Mouse (Mus musculus): ENCODE results near the gene Gm20481. TPM values are rescaled to one million over a fixed set of nuclear protein-coding genes. Genes with fewer than 3 reads are reported as not detected.
"Not testable (repeated sequence)": the region's sequence is repeated elsewhere in the genome, so short reads cannot be mapped to it uniquely, and the experiment has no call there.

Gene Gm20481
- polyA plus RNA-seq, 1 experiment from 2014 or later: not detected

DNA sequence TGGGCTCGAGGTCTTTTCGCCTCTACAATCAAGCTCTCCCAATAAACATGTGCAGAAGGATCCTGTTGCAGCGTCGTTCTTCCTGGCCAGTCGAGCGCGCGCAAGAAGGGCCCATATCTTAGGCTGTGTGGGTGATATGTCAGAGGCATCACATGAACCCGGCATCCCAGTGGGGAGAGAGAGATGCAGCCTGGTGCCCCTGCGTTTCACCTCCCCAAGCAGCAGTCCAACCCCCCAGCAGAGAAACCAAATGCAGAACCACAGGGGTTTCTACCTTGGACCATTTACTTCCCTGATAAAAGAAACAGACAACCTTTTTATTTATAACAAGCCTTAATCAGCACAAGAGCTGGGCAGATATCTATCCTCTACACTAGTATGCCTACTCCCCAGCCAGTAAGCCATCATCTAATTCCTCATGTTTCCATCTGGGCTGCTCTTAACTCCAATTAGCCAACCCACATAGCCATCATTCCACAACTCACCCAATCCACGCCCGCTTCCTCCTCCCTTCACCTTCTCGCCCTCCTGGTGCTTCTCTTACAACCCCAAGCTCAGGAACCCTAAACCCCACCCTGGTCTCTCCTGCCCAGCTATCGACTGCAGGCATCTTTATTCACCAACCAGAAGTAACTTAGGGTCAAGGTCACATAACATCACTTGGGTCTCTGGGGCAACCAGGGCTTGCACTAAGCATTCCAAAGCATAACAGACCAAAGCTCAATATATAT, 26.9 kb downstream of the Gm20481 start:
- H3K36me3 ChIP-seq (ENCODE audit: insufficient read depth, low read length): no peaks in the 10 kb centered on the region
- H3K9me3 ChIP-seq (replicated peaks; ENCODE audit: low read length): no peaks in the 10 kb centered on the region
- DNase-seq (ENCODE audit: low spot score) (no peak), ATAC-seq (replicated peaks; ENCODE audit: low FRiP score, low read depth) (no peak)
- peaks cover 8% of the 10 kb centered on the region; the same call in 1 of the 2 replicates for H3K4me1 ChIP-seq (replicated peaks; ENCODE audit: insufficient read depth, low read length)
- H3K4me3 ChIP-seq (replicated peaks; ENCODE audit: low read depth, low read length): no peak overlapping the region
- no peak overlapping the region for H3K9ac ChIP-seq (ENCODE audit: low read depth, low read length)
- TF ChIP-seq CTCF (IDR thresholded peaks at IDR 0.05; ENCODE audit: low read depth): no peak
- H3K4me2 ChIP-seq (ENCODE audit: low read length): 0 out of 2 replicates have a peak overlapping the region, but pooled peaks have one; percentile 18
- WGBS: 79% methylated on average over 12 of the region's 14 CpGs
- no peak overlapping the region for H3K27ac ChIP-seq
- H3K27me3 ChIP-seq (ENCODE audit: insufficient read depth, low read length): no peaks in the 10 kb centered on the region

DNA sequence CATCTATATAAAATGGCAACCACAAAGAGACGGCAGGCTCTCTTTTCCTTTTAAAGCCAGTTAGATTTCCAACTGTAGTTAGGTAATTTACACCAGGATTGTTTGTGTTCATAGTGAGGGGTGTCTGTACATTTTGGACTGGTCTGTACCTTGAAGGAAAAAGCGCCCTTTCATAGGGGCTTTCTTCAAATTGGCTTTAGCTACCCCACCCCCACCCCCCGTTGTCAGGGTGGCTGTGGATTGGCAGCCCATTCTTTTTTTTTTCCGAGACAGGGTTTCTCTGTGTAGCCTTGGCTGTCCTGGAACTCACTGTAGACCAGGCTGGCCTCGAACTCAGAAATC, 27.4 kb downstream of the Gm20481 start:
- Histone ChIP-seq H3K27ac (no peak overlapping the region), H3K4me1 (replicated peaks; ENCODE audit: insufficient read depth, low read length) (peaks cover 8% of the 10 kb centered on the region; the same call in 1 of the 2 replicates), H3K36me3 (ENCODE audit: insufficient read depth, low read length) (no peaks in the 10 kb centered on the region), H3K4me2 (ENCODE audit: low read length) (0 out of 2 replicates have a peak overlapping the region, but pooled peaks have one; percentile 18), H3K9ac (ENCODE audit: low read depth, low read length) (no peak overlapping the region), H3K4me3 (replicated peaks; ENCODE audit: low read depth, low read length) (no peak overlapping the region), H3K9me3 (replicated peaks; ENCODE audit: low read length) (no peaks in the 10 kb centered on the region), H3K27me3 (ENCODE audit: insufficient read depth, low read length) (no peaks in the 10 kb centered on the region)
- no peak for TF ChIP-seq CTCF (IDR thresholded peaks at IDR 0.05; ENCODE audit: low read depth)
- no peak for DNase-seq (ENCODE audit: low spot score)
- 88% methylated on average over 5 of the region's 5 CpGs for WGBS
- no peak for ATAC-seq (replicated peaks; ENCODE audit: low FRiP score, low read depth)

DNA sequence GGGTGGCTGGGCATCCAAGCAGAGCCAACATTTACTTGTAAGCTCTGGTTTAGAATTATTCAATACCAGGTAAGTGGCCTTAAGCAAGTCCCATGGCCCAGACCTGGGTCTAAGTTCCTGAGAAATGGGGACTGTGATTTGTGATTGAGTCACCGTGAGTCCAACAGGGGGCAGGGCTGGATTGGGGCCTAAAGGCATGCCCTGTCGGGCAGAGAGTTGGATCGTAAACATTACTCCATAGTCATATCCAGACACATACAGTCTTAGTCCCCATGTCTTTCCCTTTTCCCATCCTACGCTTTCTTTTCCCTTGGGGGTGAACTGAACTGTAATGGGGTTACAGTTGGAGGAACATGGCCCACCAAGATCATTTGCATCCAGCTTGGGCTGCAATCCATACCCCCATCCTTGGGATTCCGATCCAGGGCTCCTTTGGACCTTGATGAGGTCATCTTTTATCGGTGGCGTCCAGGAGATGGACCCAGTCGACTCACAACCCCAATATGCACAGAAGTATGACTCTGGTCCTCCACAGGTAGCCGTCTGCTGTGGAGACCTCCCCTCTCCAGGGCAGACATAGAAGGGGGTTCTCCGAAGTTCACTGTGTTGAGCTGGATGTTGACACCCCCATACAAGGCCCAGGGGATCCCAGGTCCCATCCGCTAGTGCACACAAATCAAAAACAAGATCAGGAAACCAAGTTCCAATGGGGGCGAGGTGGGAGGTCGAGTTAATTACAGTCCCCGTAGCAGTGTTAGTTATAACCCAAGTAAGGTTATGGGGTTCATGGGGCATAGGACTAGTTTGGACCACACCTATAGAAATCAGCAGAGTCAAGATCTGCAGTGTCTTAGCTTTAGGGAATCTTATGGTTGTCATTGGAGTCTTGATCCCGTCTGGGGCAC, 29.1 kb downstream of the Gm20481 start:
- Histone ChIP-seq H3K27me3 (ENCODE audit: insufficient read depth, low read length) (no peaks in the 10 kb centered on the region), H3K9ac (ENCODE audit: low read depth, low read length) (no peak overlapping the region), H3K27ac (no peak overlapping the region), H3K4me1 (replicated peaks; ENCODE audit: insufficient read depth, low read length) (peaks cover 14% of the 10 kb centered on the region), H3K4me2 (ENCODE audit: low read length) (peak overlapping the region; percentile 68; the same call in 1 of the 2 replicates), H3K4me3 (replicated peaks; ENCODE audit: low read depth, low read length) (no peak overlapping the region), H3K9me3 (replicated peaks; ENCODE audit: low read length) (no peaks in the 10 kb centered on the region), H3K36me3 (ENCODE audit: insufficient read depth, low read length) (no peaks in the 10 kb centered on the region)
- no peak for ATAC-seq (replicated peaks; ENCODE audit: low FRiP score, low read depth)
- TF ChIP-seq CTCF (IDR thresholded peaks at IDR 0.05; ENCODE audit: low read depth): no peak
- DNase-seq (ENCODE audit: low spot score): no peak
- WGBS: 93% methylated on average over 15 of the region's 15 CpGs

DNA sequence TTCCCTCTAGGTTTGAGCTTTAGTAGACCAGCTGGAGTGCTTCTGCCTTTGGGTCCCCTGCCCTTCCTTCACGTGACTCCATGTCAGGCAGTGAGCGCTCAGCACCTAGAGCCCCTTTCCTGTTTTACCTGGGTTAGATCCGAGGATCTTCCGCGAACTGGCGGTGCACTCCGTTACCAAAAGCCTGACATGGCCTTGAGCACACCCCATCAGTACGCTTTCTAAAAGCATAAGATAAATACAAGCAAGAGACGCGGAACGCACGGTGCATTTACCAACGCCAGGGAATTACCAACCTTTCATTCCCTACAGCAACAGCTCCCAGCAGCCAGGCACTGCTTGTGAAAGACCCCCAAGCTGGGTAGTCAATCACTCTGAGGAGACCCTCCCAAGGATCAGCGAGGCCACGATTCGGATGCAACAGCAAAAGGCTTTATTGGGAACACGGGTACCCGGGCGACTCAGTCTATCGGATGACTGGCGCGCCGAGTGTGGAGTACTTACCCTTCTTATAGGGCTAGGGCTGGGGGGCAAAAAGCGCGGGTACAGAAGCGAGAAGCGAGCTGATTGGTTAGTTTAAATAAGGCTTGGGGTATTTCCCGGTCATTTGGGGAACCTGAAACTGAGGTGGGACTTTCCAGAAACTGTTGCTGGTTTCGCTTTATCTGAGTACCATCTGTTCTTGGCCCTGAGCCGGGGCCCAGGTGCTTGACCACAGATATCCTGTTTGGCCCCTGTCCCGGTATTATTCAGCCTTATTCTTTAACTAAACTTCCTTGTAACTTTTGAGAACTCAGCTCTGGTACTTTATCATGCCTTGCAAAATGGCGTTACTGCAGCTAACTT, 30.4 kb downstream of the Gm20481 start:
- whole genome bisulfite sequencing: 16% methylated on average over 28 of the region's 32 CpGs
- H3K27ac ChIP-seq: peak overlapping the region; percentile 98
- peaks cover 10% of the 10 kb centered on the region for H3K36me3 ChIP-seq (ENCODE audit: insufficient read depth, low read length)
- H3K4me1 ChIP-seq (replicated peaks; ENCODE audit: insufficient read depth, low read length): peaks cover 14% of the 10 kb centered on the region
- peak overlapping the region; percentile 100 for H3K4me2 ChIP-seq (ENCODE audit: low read length)
- H3K4me3 ChIP-seq (replicated peaks; ENCODE audit: low read depth, low read length): peak overlapping the region; percentile 78
- not testable (repeated sequence) for H3K9me3 ChIP-seq (replicated peaks; ENCODE audit: low read length); H3K27me3 ChIP-seq (ENCODE audit: insufficient read depth, low read length); ATAC-seq (replicated peaks; ENCODE audit: low FRiP score, low read depth)
- peak; percentile 19 for DNase-seq (ENCODE audit: low spot score)
- H3K9ac ChIP-seq (ENCODE audit: low read depth, low read length): peak overlapping the region; percentile 85

DNA sequence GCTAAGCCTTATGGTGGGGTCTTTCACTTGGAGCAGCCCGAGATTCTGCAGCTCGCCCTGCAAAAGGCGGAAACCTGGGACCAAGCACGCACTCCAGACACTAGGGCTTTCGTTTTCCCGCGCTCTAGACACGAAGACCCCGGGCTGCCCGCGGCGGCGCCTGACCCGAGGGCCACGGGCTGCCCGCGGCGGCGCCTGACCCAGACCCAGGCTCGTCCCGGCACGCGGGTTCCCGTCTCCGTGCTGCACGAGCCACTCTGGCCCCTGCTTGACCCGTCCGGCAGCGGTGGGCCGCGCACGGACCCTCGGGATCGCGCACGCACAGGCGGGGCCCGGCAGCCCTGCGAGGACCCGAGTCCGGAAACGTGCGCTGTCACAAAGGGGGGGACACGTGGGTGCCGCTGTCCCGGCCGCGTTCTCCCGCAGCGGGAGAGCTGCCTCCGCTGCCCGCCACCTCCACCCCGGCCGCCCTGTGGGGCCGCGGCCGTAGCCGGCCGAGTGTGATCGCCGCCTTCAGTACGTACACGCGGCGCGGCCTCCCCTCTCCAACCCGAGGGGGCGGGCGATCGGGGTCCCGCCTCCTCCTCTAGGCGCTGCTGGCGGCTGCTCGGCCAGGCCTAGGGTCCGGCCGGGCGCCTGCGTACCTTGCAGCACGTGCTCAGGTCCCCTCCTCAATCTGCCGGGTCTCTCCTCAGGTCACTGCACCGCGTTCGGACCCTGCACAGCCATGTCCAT, 31.2 kb downstream of the Gm20481 start, which contains the start of gene Vars:
Gene Vars (plus strand): TSS at position 271 of the 735 bp plus-strand sequence.
- peaks cover 14% of the 10 kb centered on the region for H3K4me1 ChIP-seq (replicated peaks; ENCODE audit: insufficient read depth, low read length)
- under 1% methylated on average over 81 of the region's 83 CpGs for WGBS
- DNase-seq (ENCODE audit: low spot score) (peak; percentile 91), ATAC-seq (replicated peaks; ENCODE audit: low FRiP score, low read depth) (peak; percentile 91)
- peak within 1 kb of the TSS; percentile 98 for H3K27ac ChIP-seq
- H3K9ac ChIP-seq (ENCODE audit: low read depth, low read length): peak within 1 kb of the TSS; percentile 85
- H3K4me3 ChIP-seq (replicated peaks; ENCODE audit: low read depth, low read length): peak within 1 kb of the TSS; percentile 78
- H3K9me3 ChIP-seq (replicated peaks; ENCODE audit: low read length): no peaks in the 10 kb centered on the region
- peak within 1 kb of the TSS; percentile 100 for H3K4me2 ChIP-seq (ENCODE audit: low read length)
- no peak for TF ChIP-seq CTCF (IDR thresholded peaks at IDR 0.05; ENCODE audit: low read depth)
- H3K36me3 ChIP-seq (ENCODE audit: insufficient read depth, low read length): peaks cover 18% of the 10 kb centered on the region
- no peaks in the 10 kb centered on the region for H3K27me3 ChIP-seq (ENCODE audit: insufficient read depth, low read length)

Data from kidney, postnatal 0 days (tissue).